11 mouse cellular contexts compared by ENCODE assay signal in the genomic region with DNA sequence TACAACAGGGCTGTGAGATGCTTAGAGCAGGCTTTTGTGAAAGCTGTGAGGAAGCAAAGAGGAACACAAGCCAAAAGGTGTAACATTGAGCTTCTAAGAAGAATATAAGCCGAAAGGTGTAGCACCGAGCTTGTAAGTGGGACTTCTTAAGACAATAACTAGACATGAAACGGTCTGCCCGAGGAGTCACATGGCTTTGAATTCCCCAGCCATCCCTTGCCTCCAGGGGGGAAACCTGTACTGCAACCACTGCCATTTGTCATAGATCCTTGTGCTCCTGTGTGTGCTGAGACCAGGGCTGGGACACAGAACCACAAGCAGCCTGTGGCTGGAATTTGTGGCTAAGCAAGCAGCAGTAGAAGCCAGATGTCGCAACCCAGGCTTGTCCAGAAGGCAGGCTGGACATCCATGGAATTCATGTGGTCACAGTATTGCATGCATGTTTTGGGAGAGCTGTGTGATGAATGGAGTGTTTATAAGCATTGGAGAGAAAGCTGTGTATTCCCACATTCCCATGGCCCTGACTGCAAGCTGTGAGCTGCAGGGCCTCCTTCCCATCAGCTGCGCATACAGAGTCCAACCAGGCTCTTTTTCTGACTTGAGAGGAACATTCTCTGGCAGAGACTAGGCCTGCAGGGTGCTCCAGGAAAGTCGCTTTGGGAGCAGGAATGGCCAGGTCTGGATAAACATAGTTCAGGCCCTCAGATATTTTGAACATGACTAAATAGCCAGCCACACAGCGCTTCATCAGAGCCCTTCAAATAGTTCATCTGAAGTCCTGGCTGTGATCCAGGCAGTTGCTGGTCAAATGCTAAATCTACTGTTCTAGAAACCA. TPM values are rescaled to one million over a fixed set of nuclear protein-coding genes. Genes with fewer than 3 reads are reported as not detected.
DNase-seq lines count a peak whose midpoint lies in the region; ATAC-seq and TF ChIP-seq lines count a peak whose summit lies in the region.
"Had no signal": no experiment of that assay in that cellular context is flagged by ENCODE, and none has a peak within 500 bp of the region (broad histone marks: within the 10 kb centered on the region; RNA-seq: fewer than 3 reads in every experiment).

No protein-coding gene starts in this region.

- WGBS in heart, embryonic 12.5 days: 64% methylated on average over 8 of the region's 8 CpGs
- WGBS in lung, adult 2 months: 50% methylated on average over 8 of the region's 8 CpGs

- no peak overlapping the region for H3K9ac ChIP-seq in heart, embryonic 12.5 days
- H3K9ac ChIP-seq: liver, embryonic 14.5 days had no signal

- H3K9me3 ChIP-seq in heart, embryonic 12.5 days (replicated peaks): no peaks in the 10 kb centered on the region

- no peaks in the 10 kb centered on the region for H3K27me3 ChIP-seq in heart, embryonic 12.5 days (replicated peaks)

- peak overlapping the region; percentile 81 for H3K27ac ChIP-seq in heart, embryonic 12.5 days (ENCODE audit: poor library complexity, severe bottlenecking)
- H3K27ac ChIP-seq: liver, embryonic 14.5 days had no signal

- no peaks in the 10 kb centered on the region for H3K36me3 ChIP-seq in heart, embryonic 12.5 days

- H3K4me3 ChIP-seq in heart, embryonic 12.5 days: no peak overlapping the region
- H3K4me3 ChIP-seq in lung, adult 2 months (replicated peaks; ENCODE audit: extremely low read depth, low read depth, low read length): no peak overlapping the region

- no peak for ATAC-seq in heart, embryonic 12.5 days (ENCODE audit: insufficient number of reproducible peaks, low FRiP score)

- DNase-seq in 3T3-L1 (ENCODE audit: low read depth, low spot score): peak; percentile 98
- DNase-seq in adrenal gland, postnatal 36 days: peak; percentile 36 to 53
- peak; percentile 54 for DNase-seq in lung, adult 2 months
- DNase-seq in right cerebral cortex, postnatal 25 days: no peak
- no peak for DNase-seq in layer of hippocampus, adult 18-20 months (ENCODE audit: low spot score in 2 of 2)
- DNase-seq in ovary, postnatal 14 days (ENCODE audit: low spot score): no peak
- DNase-seq in left cerebral cortex, postnatal 4 days: no peak
- DNase-seq: kidney, adult 8-10 months had no signal

- peaks cover 41% of the 10 kb centered on the region for H3K4me1 ChIP-seq in heart, embryonic 12.5 days (replicated peaks)
- H3K4me1 ChIP-seq in lung, adult 2 months (ENCODE audit: control insufficient read depth, insufficient read depth, low read length): peaks cover 9% of the 10 kb centered on the region

- H3K4me2 ChIP-seq in heart, embryonic 12.5 days: no peak overlapping the region

- no peak for TF ChIP-seq CTCF in lung, adult 2 months (IDR thresholded peaks at IDR 0.05; ENCODE audit: insufficient read depth, low read length)

- TF ChIP-seq POLR2A in lung, adult 2 months (IDR thresholded peaks at IDR 0.05; ENCODE audit: borderline replicate concordance, extremely low read depth, low read depth, low read length): no peak

- intact Hi-C loops in left cerebral cortex, postnatal 4 days (cut with DNase I): no loop called here

RNA-seq across cellular contexts. Expression of a gene that starts 13.8 kb away (rescaled TPM):
- total RNA-seq in adrenal gland, postnatal 36 days (2021): 100 to 1,000 TPM; 111 to 179 TPM
- polyA plus RNA-seq in heart, embryonic 12.5 days (2016; fragmentation: Nextera tagmentation; extraction: Ambion mirVana): 67.8 and 72.8 TPM in 2 replicates
- 384 and 556 TPM in 2 replicates for polyA plus RNA-seq in lung, adult 2 months (2012; rRNA removed)
- total RNA-seq in layer of hippocampus, adult 18-20 months (2021): 10 to 100 TPM; 29.1 to 30.5 TPM
- 10 to 100 TPM; 16.9 to 17.2 TPM for total RNA-seq in left cerebral cortex, postnatal 4 days (2021)
- total RNA-seq: neutrophil, adult 5-6 weeks had no signal

RNA-seq across cellular contexts. Expression of a gene that starts 53.6 kb away (rescaled TPM):
- not detected for total RNA-seq in adrenal gland, postnatal 36 days (2021)
- not detected in 2 replicates for polyA plus RNA-seq in heart, embryonic 12.5 days (2016; fragmentation: Nextera tagmentation; extraction: Ambion mirVana)
- polyA plus RNA-seq in lung, adult 2 months (2012; rRNA removed): 0.40 and 0.43 TPM in 2 replicates
- total RNA-seq in layer of hippocampus, adult 18-20 months (2021): not detected
- total RNA-seq in left cerebral cortex, postnatal 4 days (2021): under 1 TPM in 1 of 2 experiments, not detected in 1; 0.20 TPM
- total RNA-seq: neutrophil, adult 5-6 weeks had no signal
- polyA plus RNA-seq: liver, embryonic 14.5 days had no signal

Comparison
In these comparisons a context has a peak if more than half of its experiments do, and no peak if none do; other contexts are left out.
1. DNase-seq: peak in 3T3-L1 (single experiment), adrenal gland, postnatal 36 days (2 of 2) and lung, adult 2 months (single experiment); none in right cerebral cortex, postnatal 25 days (single experiment), layer of hippocampus, adult 18-20 months (0 of 2), ovary, postnatal 14 days (single experiment) and left cerebral cortex, postnatal 4 days (single experiment).